ENCODE assay signal across 26 mouse cellular contexts in the genomic region with DNA sequence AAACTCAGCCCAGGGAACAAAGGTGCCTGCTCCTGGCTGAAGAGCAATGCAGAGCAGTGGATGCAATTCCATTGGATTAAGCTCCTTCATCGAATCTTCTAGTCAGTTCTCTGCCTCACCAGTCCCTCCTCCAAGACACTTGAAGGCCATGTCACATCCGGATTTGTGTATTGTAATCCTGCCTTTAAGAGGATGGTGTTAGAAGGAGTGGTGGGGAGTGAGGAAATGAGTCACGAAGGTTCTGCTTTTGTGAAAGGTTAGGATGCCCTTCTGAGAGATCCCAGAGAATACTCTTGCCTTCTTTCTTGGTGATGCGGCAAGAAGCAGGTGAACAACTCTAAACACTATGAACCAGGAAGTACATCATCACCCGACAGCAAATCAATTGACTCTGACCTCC.
A peak's percentile ranks its signal among the peaks of the same experiment; 100 is the strongest.
DNase-seq lines count a peak whose midpoint lies in the region; ATAC-seq and TF ChIP-seq lines count a peak whose summit lies in the region.
"Had no signal": no experiment of that assay in that cellular context is flagged by ENCODE, and none has a peak within 500 bp of the region (broad histone marks: within the 10 kb centered on the region; RNA-seq: fewer than 3 reads in every experiment).

No protein-coding gene starts in this region.

- TF ChIP-seq CTCF in bone marrow, adult 2 months (IDR thresholded peaks at IDR 0.05; ENCODE audit: control insufficient read depth, insufficient read depth, low read length): no peak

- no peak overlapping the region for H3K4me3 ChIP-seq in liver, embryonic 16.5 days (ENCODE audit: low read depth, low read length)
- no peak overlapping the region for H3K4me3 ChIP-seq in liver, embryonic 12.5 days
- H3K4me3 ChIP-seq in bone marrow, adult 2 months (replicated peaks; ENCODE audit: control insufficient read depth, low read depth, low read length): no peak overlapping the region
- H3K4me3 ChIP-seq: embryonic facial prominence, embryonic 10.5 days; embryonic facial prominence, embryonic 12.5 days; forebrain, embryonic 13.5 days; forebrain, embryonic 15.5 days had no signal

- ATAC-seq in liver, embryonic 16.5 days (ENCODE audit: low read depth): no peak
- no peak for ATAC-seq in liver, embryonic 12.5 days
- peak; percentile 84 for ATAC-seq in megakaryocyte, adult 5-6 weeks (ENCODE audit: poor library complexity, severe bottlenecking)
- ATAC-seq in monocyte, adult 5-6 weeks (replicated peaks; ENCODE audit: insufficient number of reproducible peaks, low FRiP score, low TSS enrichment, poor library complexity, severe bottlenecking): no peak
- ATAC-seq: activated CD4-positive, CD25-positive, alpha-beta regulatory T cell, adult 4 months; CD4-positive, CD25-positive, alpha-beta regulatory T cell, adult 4 months; forebrain, embryonic 13.5 days; forebrain, embryonic 15.5 days; Patski had no signal

- 52% methylated on average over 5 of the region's 5 CpGs for WGBS in liver, embryonic 16.5 days (ENCODE audit: insufficient replicate concordance)
- WGBS in liver, embryonic 12.5 days (ENCODE audit: insufficient replicate concordance): 53% methylated on average over 5 of the region's 5 CpGs
- WGBS in bone marrow, adult 2 months: 48% methylated on average over 5 of the region's 5 CpGs

- H3K36me3 ChIP-seq in liver, embryonic 16.5 days (ENCODE audit: control insufficient read depth, insufficient read depth): no peaks in the 10 kb centered on the region
- no peaks in the 10 kb centered on the region for H3K36me3 ChIP-seq in liver, embryonic 12.5 days
- H3K36me3 ChIP-seq: embryonic facial prominence, embryonic 10.5 days; embryonic facial prominence, embryonic 12.5 days; forebrain, embryonic 15.5 days; G1E had no signal

- TF ChIP-seq POLR2A in bone marrow, adult 2 months (IDR thresholded peaks at IDR 0.05; ENCODE audit: borderline replicate concordance, control insufficient read depth, low read depth, low read length): no peak

- H3K4me1 ChIP-seq in liver, embryonic 16.5 days (ENCODE audit: control insufficient read depth, low read depth, low read length): no peaks in the 10 kb centered on the region
- H3K4me1 ChIP-seq in liver, embryonic 12.5 days: no peaks in the 10 kb centered on the region
- no peaks in the 10 kb centered on the region; the same call in 1 of the 2 replicates for H3K4me1 ChIP-seq in bone marrow, adult 2 months (ENCODE audit: control insufficient read depth, insufficient read depth, low read length)
- H3K4me1 ChIP-seq: embryonic facial prominence, embryonic 10.5 days; embryonic facial prominence, embryonic 12.5 days had no signal

- DNase-seq in heart, adult 11 months: peak; percentile 64
- no peak for DNase-seq in heart, postnatal 25 days (ENCODE audit: low spot score)
- no peak for DNase-seq in thymus, postnatal 14 days
- DNase-seq: adrenal gland, adult 8-10 months; adrenal gland, postnatal 14 days; adrenal gland, postnatal 36 days; B cell, adult 2 months; cerebellum, adult 11 months; cerebellum, adult 18-20 months; cerebellum, adult 8-10 months; cerebellum, adult 9-11 months; cerebellum, postnatal 14 days had no signal

- 0 out of 2 replicates have a peak overlapping the region, but pooled peaks have one; percentile 14 for H3K27ac ChIP-seq in liver, embryonic 16.5 days (ENCODE audit: low read length)
- H3K27ac ChIP-seq in liver, embryonic 12.5 days: no peak overlapping the region
- H3K27ac ChIP-seq in bone marrow, adult 2 months (ENCODE audit: control insufficient read depth, insufficient read depth, low read depth, low read length, poor library complexity): peak overlapping the region; percentile 19; the same call in 1 of the 2 replicates
- H3K27ac ChIP-seq: embryonic facial prominence, embryonic 10.5 days; embryonic facial prominence, embryonic 12.5 days; forebrain, embryonic 13.5 days; forebrain, embryonic 15.5 days had no signal

- H3K9ac ChIP-seq in liver, embryonic 16.5 days (ENCODE audit: low read depth, low read length): no peak overlapping the region
- H3K9ac ChIP-seq in liver, embryonic 12.5 days: no peak overlapping the region
- H3K9ac ChIP-seq: embryonic facial prominence, embryonic 12.5 days; forebrain, embryonic 13.5 days; forebrain, embryonic 15.5 days had no signal

- no peak overlapping the region for H3K4me2 ChIP-seq in liver, embryonic 16.5 days (ENCODE audit: low read depth, low read length)
- no peak overlapping the region for H3K4me2 ChIP-seq in liver, embryonic 12.5 days
- H3K4me2 ChIP-seq: embryonic facial prominence, embryonic 12.5 days; forebrain, embryonic 13.5 days; forebrain, embryonic 15.5 days had no signal

- no peaks in the 10 kb centered on the region for H3K9me3 ChIP-seq in liver, embryonic 16.5 days (replicated peaks; ENCODE audit: control insufficient read depth, low read length)
- H3K9me3 ChIP-seq in liver, embryonic 12.5 days (replicated peaks): no peaks in the 10 kb centered on the region
- H3K9me3 ChIP-seq: embryonic facial prominence, embryonic 10.5 days; embryonic facial prominence, embryonic 12.5 days; forebrain, embryonic 13.5 days; forebrain, embryonic 15.5 days had no signal

- no peaks in the 10 kb centered on the region for H3K27me3 ChIP-seq in liver, embryonic 16.5 days (ENCODE audit: control insufficient read depth, insufficient read depth, low read depth, low read length)
- H3K27me3 ChIP-seq in liver, embryonic 12.5 days (replicated peaks): no peaks in the 10 kb centered on the region
- H3K27me3 ChIP-seq: CH12.LX; embryonic facial prominence, embryonic 12.5 days; forebrain, embryonic 13.5 days had no signal

- intact Hi-C loops in heart, postnatal 25 days (cut with DNase I): no loop called here
